16 mouse cellular contexts compared by ENCODE assay signal in genomic region chr12:4178839-4179238, GRCm38 (mm10). TPM values are rescaled to one million over a fixed set of nuclear protein-coding genes. Genes with fewer than 3 reads are reported as not detected.
DNase-seq lines count a peak whose midpoint lies in the region; ATAC-seq lines count a peak whose summit lies in the region.
"Had no signal": no experiment of that assay in that cellular context is flagged by ENCODE, and none has a peak within 500 bp of the region (broad histone marks: within the 10 kb centered on the region; RNA-seq: fewer than 3 reads in every experiment).

No protein-coding gene starts in this region.

- peak; percentile 42 to 63 for DNase-seq in cerebellum, postnatal 10 days
- no peak for DNase-seq in cerebellum, postnatal 36 days
- DNase-seq in hindbrain, embryonic 10.5 days (ENCODE audit: low spot score) = peak; percentile 18
- no peak for DNase-seq in midbrain, embryonic 14.5 days
- peak; percentile 72 for DNase-seq in retina, postnatal 1 day
- no peak for DNase-seq in spleen, adult 12 weeks (ENCODE audit: low spot score)
- DNase-seq: adrenal gland, postnatal 36 days; gastrocnemius, postnatal 14 days; heart, postnatal 10 days; kidney, postnatal 14 days had no signal

- peak overlapping the region; percentile 70; the same call in 1 of the 2 replicates for H3K27ac ChIP-seq in hindbrain, embryonic 10.5 days
- no peak overlapping the region for H3K27ac ChIP-seq in hindbrain, embryonic 13.5 days
- H3K27ac ChIP-seq in midbrain, embryonic 12.5 days (replicated peaks) = no peak overlapping the region
- no peak overlapping the region for H3K27ac ChIP-seq in midbrain, embryonic 14.5 days (replicated peaks; ENCODE audit: low read depth, low read length)
- H3K27ac ChIP-seq: liver, embryonic 15.5 days had no signal

- no peak overlapping the region for H3K4me3 ChIP-seq in hindbrain, embryonic 10.5 days
- H3K4me3 ChIP-seq in hindbrain, embryonic 13.5 days = no peak overlapping the region
- no peak overlapping the region for H3K4me3 ChIP-seq in midbrain, embryonic 12.5 days
- H3K4me3 ChIP-seq in midbrain, embryonic 14.5 days (replicated peaks; ENCODE audit: low read depth, low read length) = no peak overlapping the region
- H3K4me3 ChIP-seq: liver, embryonic 15.5 days; myocyte had no signal

- no peaks in the 10 kb centered on the region for H3K36me3 ChIP-seq in hindbrain, embryonic 10.5 days
- H3K36me3 ChIP-seq in hindbrain, embryonic 13.5 days = no peaks in the 10 kb centered on the region
- H3K36me3 ChIP-seq in midbrain, embryonic 12.5 days = no peaks in the 10 kb centered on the region
- 0 out of 2 replicates have a peak, but pooled peaks cover 3% of the 10 kb centered on the region for H3K36me3 ChIP-seq in midbrain, embryonic 14.5 days (ENCODE audit: control insufficient read depth, insufficient read depth, low read length)
- H3K36me3 ChIP-seq: liver, embryonic 15.5 days had no signal

- H3K4me1 ChIP-seq in hindbrain, embryonic 10.5 days (replicated peaks) = peaks cover 19% of the 10 kb centered on the region
- peaks cover 11% of the 10 kb centered on the region; the same call in 1 of the 2 replicates for H3K4me1 ChIP-seq in hindbrain, embryonic 13.5 days (replicated peaks)
- peaks cover 12% of the 10 kb centered on the region for H3K4me1 ChIP-seq in midbrain, embryonic 12.5 days
- no peaks in the 10 kb centered on the region for H3K4me1 ChIP-seq in midbrain, embryonic 14.5 days (ENCODE audit: control insufficient read depth, insufficient read depth, low read length)
- H3K4me1 ChIP-seq: liver, embryonic 15.5 days had no signal

- H3K27me3 ChIP-seq in hindbrain, embryonic 10.5 days (ENCODE audit: insufficient read depth, poor library complexity, severe bottlenecking) = no peaks in the 10 kb centered on the region
- no peaks in the 10 kb centered on the region for H3K27me3 ChIP-seq in hindbrain, embryonic 13.5 days
- H3K27me3 ChIP-seq in midbrain, embryonic 12.5 days = no peaks in the 10 kb centered on the region
- H3K27me3 ChIP-seq in midbrain, embryonic 14.5 days (ENCODE audit: control insufficient read depth, insufficient read depth, low read length) = no peaks in the 10 kb centered on the region
- H3K27me3 ChIP-seq: liver, embryonic 15.5 days had no signal

- no peak for ATAC-seq in hindbrain, embryonic 13.5 days (ENCODE audit: low FRiP score)
- ATAC-seq in midbrain, embryonic 12.5 days (ENCODE audit: low FRiP score, low read depth) = 0 out of 2 replicates have a peak, but pooled peaks have one; percentile 16
- ATAC-seq in midbrain, embryonic 14.5 days (ENCODE audit: low FRiP score, low TSS enrichment) = no peak
- ATAC-seq: activated CD4-positive, CD25-positive, alpha-beta regulatory T cell, adult 4 months; intestine, postnatal 0 days had no signal

- no peaks in the 10 kb centered on the region for H3K9me3 ChIP-seq in hindbrain, embryonic 10.5 days
- no peaks in the 10 kb centered on the region for H3K9me3 ChIP-seq in hindbrain, embryonic 13.5 days
- H3K9me3 ChIP-seq in midbrain, embryonic 12.5 days = no peaks in the 10 kb centered on the region
- H3K9me3 ChIP-seq in midbrain, embryonic 14.5 days (ENCODE audit: control insufficient read depth, low read length) = no peaks in the 10 kb centered on the region
- H3K9me3 ChIP-seq: liver, embryonic 15.5 days had no signal

- no peak overlapping the region for H3K9ac ChIP-seq in hindbrain, embryonic 13.5 days
- no peak overlapping the region for H3K9ac ChIP-seq in midbrain, embryonic 12.5 days (replicated peaks)
- no peak overlapping the region for H3K9ac ChIP-seq in midbrain, embryonic 14.5 days (replicated peaks; ENCODE audit: low read length)
- H3K9ac ChIP-seq: liver, embryonic 15.5 days had no signal

- WGBS in hindbrain, embryonic 10.5 days = 42% methylated on average over 5 of the region's 5 CpGs
- WGBS in hindbrain, embryonic 13.5 days = 33% methylated on average over 5 of the region's 5 CpGs
- 41% methylated on average over 5 of the region's 5 CpGs for WGBS in midbrain, embryonic 12.5 days
- WGBS in midbrain, embryonic 14.5 days = 37% methylated on average over 5 of the region's 5 CpGs

- H3K4me2 ChIP-seq in hindbrain, embryonic 13.5 days = no peak overlapping the region
- H3K4me2 ChIP-seq in midbrain, embryonic 12.5 days (replicated peaks) = no peak overlapping the region
- H3K4me2 ChIP-seq in midbrain, embryonic 14.5 days (ENCODE audit: low read length) = no peak overlapping the region
- H3K4me2 ChIP-seq: liver, embryonic 15.5 days had no signal

RNA-seq across cellular contexts. Expression of gene Adcy3, which starts 45.9 kb away (rescaled TPM):
- 4.8 and 4.9 TPM in 2 replicates for polyA plus RNA-seq in hindbrain, embryonic 10.5 days (2016; fragmentation: Nextera tagmentation; extraction: Ambion mirVana)
- polyA plus RNA-seq in hindbrain, embryonic 13.5 days (2015; fragmentation: Nextera tagmentation; extraction: Ambion mirVana) = 7.0 and 7.1 TPM in 2 replicates
- 6.8 and 7.2 TPM in 2 replicates for polyA plus RNA-seq in midbrain, embryonic 12.5 days (2016; fragmentation: Nextera tagmentation; extraction: Ambion mirVana)
- 9.2 and 9.6 TPM in 2 replicates for polyA plus RNA-seq in midbrain, embryonic 14.5 days (2014; fragmentation: Nextera tagmentation; extraction: Ambion mirVana)

RNA-seq across cellular contexts. Expression of gene Ptrhd1, which starts 55.0 kb away (rescaled TPM):
- 6.6 and 7.1 TPM in 2 replicates for polyA plus RNA-seq in hindbrain, embryonic 10.5 days (2016; fragmentation: Nextera tagmentation; extraction: Ambion mirVana)
- polyA plus RNA-seq in hindbrain, embryonic 13.5 days (2015; fragmentation: Nextera tagmentation; extraction: Ambion mirVana) = 6.1 and 6.5 TPM in 2 replicates
- polyA plus RNA-seq in midbrain, embryonic 12.5 days (2016; fragmentation: Nextera tagmentation; extraction: Ambion mirVana) = 5.6 and 5.9 TPM in 2 replicates
- polyA plus RNA-seq in midbrain, embryonic 14.5 days (2014; fragmentation: Nextera tagmentation; extraction: Ambion mirVana) = 6.1 and 6.2 TPM in 2 replicates

RNA-seq across cellular contexts. Expression of gene Cenpo, which starts 55.3 kb away (rescaled TPM):
- polyA plus RNA-seq in hindbrain, embryonic 10.5 days (2016; fragmentation: Nextera tagmentation; extraction: Ambion mirVana) = 19.6 and 21.2 TPM in 2 replicates
- 9.0 and 10.3 TPM in 2 replicates for polyA plus RNA-seq in hindbrain, embryonic 13.5 days (2015; fragmentation: Nextera tagmentation; extraction: Ambion mirVana)
- polyA plus RNA-seq in midbrain, embryonic 12.5 days (2016; fragmentation: Nextera tagmentation; extraction: Ambion mirVana) = 16.9 and 18.6 TPM in 2 replicates
- polyA plus RNA-seq in midbrain, embryonic 14.5 days (2014; fragmentation: Nextera tagmentation; extraction: Ambion mirVana) = 7.2 and 9.3 TPM in 2 replicates

Comparison
In these comparisons a context has a peak if more than half of its experiments do, and no peak if none do; other contexts are left out.
1. DNase-seq: peak in cerebellum, postnatal 10 days (2 of 2), hindbrain, embryonic 10.5 days (single experiment) and retina, postnatal 1 day (single experiment); none in cerebellum, postnatal 36 days (0 of 2), midbrain, embryonic 14.5 days (single experiment) and spleen, adult 12 weeks (single experiment).